Mouse (Mus musculus): ENCODE results near the gene Crlf3. TPM values are rescaled to one million over a fixed set of nuclear protein-coding genes. Genes with fewer than 3 reads are reported as not detected.

The Crlf3 gene
- 0.94 and 1.5 TPM in 2 replicates for polyA plus RNA-seq (2012; rRNA removed)

GRCm38 (mm10) chr11:80080826-80081728 lies at the start of gene Crlf3:
Gene Crlf3 (minus strand): TSS chr11:80080991.

GRCm38 (mm10) chr11:80088917-80089816 lies 8.4 kb upstream of the Crlf3 start, which contains the start of gene Atad5:
Gene Atad5 (plus strand): TSS chr11:80089400.

Other genes with a start within 250 kb of the Crlf3 start
- 0.57 and 0.78 TPM in 2 replicates for gene Utp6, start 118.6 kb downstream of the Crlf3 start, polyA plus RNA-seq (2012; rRNA removed)
- gene Suz12, start 87.9 kb downstream of the Crlf3 start, polyA plus RNA-seq (2012; rRNA removed) = 0.56 and 0.67 TPM in 2 replicates
- 0.01 and 0.16 TPM in 2 replicates for gene Atad5, start 8.4 kb upstream of the Crlf3 start, polyA plus RNA-seq (2012; rRNA removed)
- 0.67 and 0.82 TPM in 2 replicates for gene Tefm, start 61.2 kb upstream of the Crlf3 start, polyA plus RNA-seq (2012; rRNA removed)
- gene Adap2, start 73.1 kb upstream of the Crlf3 start, polyA plus RNA-seq (2012; rRNA removed) = 2.7 and 5.4 TPM in 2 replicates
- 1.9 and 2.2 TPM in 2 replicates for gene Rnf135, start 102.9 kb upstream of the Crlf3 start, polyA plus RNA-seq (2012; rRNA removed)
- 1.5 and 2.1 TPM in 2 replicates for gene Rhot1, start 128.0 kb upstream of the Crlf3 start, polyA plus RNA-seq (2012; rRNA removed)
- gene Rhbdl3, start 219.9 kb upstream of the Crlf3 start, polyA plus RNA-seq (2012; rRNA removed) = 1.0 and 1.3 TPM in 2 replicates